ENCODE assay signal across 19 mouse cellular contexts in genomic region chr11:86408686-86409579, GRCm38 (mm10). TPM values are rescaled to one million over a fixed set of nuclear protein-coding genes. Genes with fewer than 3 reads are reported as not detected.
DNase-seq lines count a peak whose midpoint lies in the region; ATAC-seq lines count a peak whose summit lies in the region.
"Had no signal": no experiment of that assay in that cellular context is flagged by ENCODE, and none has a peak within 500 bp of the region (broad histone marks: within the 10 kb centered on the region; RNA-seq: fewer than 3 reads in every experiment).

No protein-coding gene starts in this region.

- intact Hi-C loops in left cerebral cortex, postnatal 14 days (cut with DNase I), result no loop called here

- H3K27ac ChIP-seq in liver, embryonic 11.5 days (ENCODE audit: low read depth, low read length), result no peak overlapping the region
- 0 out of 2 replicates have a peak overlapping the region, but pooled peaks have one; percentile 8 for H3K27ac ChIP-seq in liver, embryonic 12.5 days
- H3K27ac ChIP-seq: embryonic facial prominence, embryonic 13.5 days; forebrain, embryonic 10.5 days; heart, embryonic 15.5 days; hindbrain, embryonic 10.5 days; kidney, postnatal 0 days; layer of hippocampus, adult 2 months; limb, embryonic 15.5 days had no signal

- no peaks in the 10 kb centered on the region for H3K9me3 ChIP-seq in liver, embryonic 11.5 days (ENCODE audit: control insufficient read depth, low read length)
- no peaks in the 10 kb centered on the region for H3K9me3 ChIP-seq in liver, embryonic 12.5 days (replicated peaks)
- H3K9me3 ChIP-seq: embryonic facial prominence, embryonic 13.5 days; forebrain, embryonic 10.5 days; heart, embryonic 15.5 days; hindbrain, embryonic 10.5 days; limb, embryonic 15.5 days had no signal

- 28% methylated on average over 6 of the region's 6 CpGs for WGBS in liver, embryonic 11.5 days
- 16% methylated on average over 6 of the region's 6 CpGs for WGBS in liver, embryonic 12.5 days (ENCODE audit: insufficient replicate concordance)

- no peak for DNase-seq in liver, embryonic 11.5 days (ENCODE audit: low spot score)
- DNase-seq in liver, result no peak
- DNase-seq in thymus, postnatal 10 days (ENCODE audit: low spot score in 2 of 2), result peak; percentile 35 to 40
- DNase-seq in ovary, postnatal 14 days (ENCODE audit: low spot score), result no peak
- no peak for DNase-seq in left cerebral cortex, postnatal 14 days (ENCODE audit: low spot score in 2 of 2)
- no peak for DNase-seq in adrenal gland, adult 8-10 months
- DNase-seq: adrenal gland, postnatal 36 days; cerebellum, postnatal 10 days; right cerebral cortex, postnatal 25 days had no signal

- H3K4me1 ChIP-seq in liver, embryonic 11.5 days (replicated peaks; ENCODE audit: control insufficient read depth, insufficient read depth, low read length), result peaks cover 9% of the 10 kb centered on the region
- H3K4me1 ChIP-seq in liver, embryonic 12.5 days, result peaks cover 27% of the 10 kb centered on the region

- no peaks in the 10 kb centered on the region for H3K27me3 ChIP-seq in liver, embryonic 11.5 days (replicated peaks; ENCODE audit: control insufficient read depth, insufficient read depth, low read length)
- H3K27me3 ChIP-seq in liver, embryonic 12.5 days (replicated peaks), result no peaks in the 10 kb centered on the region
- H3K27me3 ChIP-seq: embryonic facial prominence, embryonic 13.5 days; heart, embryonic 15.5 days; limb, embryonic 15.5 days had no signal

- no peak overlapping the region for H3K4me3 ChIP-seq in liver, embryonic 11.5 days (ENCODE audit: low read depth, low read length)
- H3K4me3 ChIP-seq in liver, embryonic 12.5 days, result no peak overlapping the region
- H3K4me3 ChIP-seq: embryonic facial prominence, embryonic 13.5 days; forebrain, embryonic 10.5 days; heart, embryonic 15.5 days; hindbrain, embryonic 10.5 days; layer of hippocampus, adult 2 months; limb, embryonic 15.5 days had no signal

- H3K4me2 ChIP-seq in liver, embryonic 11.5 days, result peak overlapping the region; percentile 37
- peak overlapping the region; percentile 25 for H3K4me2 ChIP-seq in liver, embryonic 12.5 days
- H3K4me2 ChIP-seq: embryonic facial prominence, embryonic 13.5 days; heart, embryonic 15.5 days; limb, embryonic 15.5 days had no signal

- H3K36me3 ChIP-seq in liver, embryonic 11.5 days (ENCODE audit: control insufficient read depth, insufficient read depth, low read length), result no peaks in the 10 kb centered on the region
- H3K36me3 ChIP-seq in liver, embryonic 12.5 days, result no peaks in the 10 kb centered on the region
- H3K36me3 ChIP-seq: embryonic facial prominence, embryonic 13.5 days; forebrain, embryonic 10.5 days; heart, embryonic 15.5 days; hindbrain, embryonic 10.5 days; limb, embryonic 15.5 days had no signal

- ATAC-seq in liver, embryonic 11.5 days (replicated peaks; ENCODE audit: low FRiP score), result no peak
- peak; percentile 47 for ATAC-seq in CD4-positive, CD25-positive, alpha-beta regulatory T cell, adult 4 months
- ATAC-seq in liver, embryonic 12.5 days, result no peak
- ATAC-seq: activated CD4-positive, CD25-positive, alpha-beta regulatory T cell, adult 4 months had no signal

- no peak overlapping the region; the same call in 1 of the 2 replicates for H3K9ac ChIP-seq in liver, embryonic 11.5 days (ENCODE audit: low read depth, low read length)
- no peak overlapping the region for H3K9ac ChIP-seq in liver, embryonic 12.5 days
- H3K9ac ChIP-seq: embryonic facial prominence, embryonic 13.5 days; heart, embryonic 15.5 days; limb, embryonic 15.5 days had no signal

RNA-seq across cellular contexts. Expression of gene Med13, which starts 51.5 kb away (rescaled TPM):
- 7.6 and 8.9 TPM in 2 replicates for polyA plus RNA-seq in liver, embryonic 11.5 days (2014; fragmentation: Nextera tagmentation; extraction: Ambion mirVana)
- 10 to 100 TPM in 1 of 2 experiments, 1 to 10 TPM in 1; 9.3 to 14.5 TPM for polyA plus RNA-seq in CD4-positive, CD25-positive, alpha-beta regulatory T cell, adult 4 months (2017; shearing (Covaris generic))
- polyA plus RNA-seq in liver, embryonic 12.5 days (2016; fragmentation: Nextera tagmentation; extraction: Ambion mirVana), result 4.4 and 4.5 TPM in 2 replicates
- total RNA-seq in left cerebral cortex, postnatal 14 days (2021), result 10 to 100 TPM; 60.3 to 68.0 TPM
- total RNA-seq in adrenal gland, adult 8-10 months (2022), result 10 to 100 TPM; 38.2 to 62.7 (median 52.8) TPM

Comparison
In these comparisons a context has a peak if more than half of its experiments do, and no peak if none do; other contexts are left out.
1. DNase-seq: peak in thymus, postnatal 10 days (2 of 2); none in liver, embryonic 11.5 days (single experiment), liver (single experiment), ovary, postnatal 14 days (single experiment), left cerebral cortex, postnatal 14 days (0 of 2) and adrenal gland, adult 8-10 months (single experiment).